Mouse (Mus musculus) erythroblast, embryonic 14.5 days (primary cell): ENCODE measurements around the gene Ndufa13.

Experiments used
- GATA1 ChIP-seq: IDR thresholded peaks from 2 replicates; pipeline ENCODE4 v1.6.1; 2012; ENCODE audit warnings: low read length, inconsistent platforms, mixed read lengths
- TAL1 ChIP-seq: IDR thresholded peaks from 3 replicates; pipeline ENCODE4 v1.6.1; 2012; ENCODE audit warnings: low read length, inconsistent platforms, mixed read lengths

DNA sequence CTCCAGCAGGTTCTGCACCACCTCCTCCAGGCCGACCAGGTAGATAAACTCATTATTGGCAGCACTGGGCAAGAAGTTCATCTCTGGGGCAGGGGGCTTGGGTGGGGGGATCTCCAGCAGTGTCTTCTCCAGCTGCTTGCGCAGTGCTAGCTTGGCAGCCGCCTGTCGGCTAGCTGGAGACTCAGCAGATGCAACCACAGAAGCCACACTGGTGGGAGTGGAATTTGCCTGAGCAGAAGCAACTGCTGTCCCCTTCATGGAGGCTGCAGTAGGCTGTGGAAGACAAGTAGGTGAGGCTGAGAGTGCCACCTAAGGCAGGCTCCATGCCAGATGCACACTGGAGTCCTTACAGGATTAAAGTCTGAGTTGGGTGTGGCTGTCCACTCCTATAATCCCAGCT is 12.2 kb upstream of the Ndufa13 start:
- no peak for TF ChIP-seq GATA1
- no peak for TF ChIP-seq TAL1
